Mouse (Mus musculus): ENCODE results near the gene Insc. TPM values are rescaled to one million over a fixed set of nuclear protein-coding genes. Genes with fewer than 3 reads are reported as not detected.
A peak's percentile ranks its signal among the peaks of the same experiment; 100 is the strongest.
"Not testable (repeated sequence)": the region's sequence is repeated elsewhere in the genome, so short reads cannot be mapped to it uniquely, and the experiment has no call there.

Insc gene
- 1.5 and 9.2 TPM in 2 replicates for polyA plus RNA-seq (2011; ENCODE audit: insufficient read length, low read depth, missing spikeins)

DNA sequence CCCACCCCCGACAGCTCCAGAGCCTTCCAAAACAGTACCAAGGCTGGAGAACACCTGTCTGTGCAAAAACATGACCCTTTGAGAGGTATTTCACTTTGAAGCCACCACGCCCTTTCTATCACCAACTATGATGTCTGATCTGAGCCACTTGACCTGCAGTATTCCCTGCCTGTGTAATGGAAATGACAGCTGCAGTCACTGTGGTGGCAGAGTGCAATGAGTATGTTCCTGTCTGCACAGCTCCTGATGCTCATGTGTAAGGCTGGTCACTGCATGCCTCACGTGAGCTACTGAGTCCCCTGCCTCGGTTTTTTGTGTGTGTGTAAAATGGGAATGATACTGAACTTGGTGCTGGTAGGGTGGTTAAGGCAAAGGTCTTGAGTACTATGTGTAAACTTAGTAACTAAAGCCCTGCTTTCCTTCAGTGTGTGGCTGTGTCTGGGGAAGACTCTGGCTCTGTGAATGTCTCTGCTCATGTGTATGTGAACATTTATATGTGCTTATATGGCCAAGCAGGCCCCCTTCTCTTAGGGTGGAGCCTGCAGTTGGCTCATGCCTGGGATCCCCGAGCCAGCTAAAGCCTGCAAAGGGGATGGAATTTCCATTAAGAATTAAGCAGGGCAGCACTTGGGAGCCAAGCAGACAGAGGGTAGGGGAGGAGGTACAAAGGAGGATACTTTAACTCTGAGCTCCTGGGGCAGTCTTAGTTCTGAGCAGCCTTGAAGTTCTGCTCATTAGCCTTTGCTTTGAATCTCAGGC is at the start of gene Insc:
Gene Insc (plus strand): TSS at position 673 of the 759 bp plus-strand sequence.
- Histone ChIP-seq H3K4me3 (ENCODE audit: insufficient read depth, low read length) (no peak within 1 kb of the TSS), H3K27ac (ENCODE audit: insufficient read depth, low read length) (no peak within 1 kb of the TSS; the same call in 1 of the 2 replicates), H3K4me1 (ENCODE audit: control insufficient read depth, insufficient read depth, low read length) (peaks cover 6% of the 10 kb centered on the region)
- TF ChIP-seq CTCF (IDR thresholded peaks at IDR 0.05; ENCODE audit: borderline replicate concordance, insufficient read depth, low read length): no peak
- TF ChIP-seq POLR2A (IDR thresholded peaks at IDR 0.05; ENCODE audit: low read depth, low read length): no peak

DNA sequence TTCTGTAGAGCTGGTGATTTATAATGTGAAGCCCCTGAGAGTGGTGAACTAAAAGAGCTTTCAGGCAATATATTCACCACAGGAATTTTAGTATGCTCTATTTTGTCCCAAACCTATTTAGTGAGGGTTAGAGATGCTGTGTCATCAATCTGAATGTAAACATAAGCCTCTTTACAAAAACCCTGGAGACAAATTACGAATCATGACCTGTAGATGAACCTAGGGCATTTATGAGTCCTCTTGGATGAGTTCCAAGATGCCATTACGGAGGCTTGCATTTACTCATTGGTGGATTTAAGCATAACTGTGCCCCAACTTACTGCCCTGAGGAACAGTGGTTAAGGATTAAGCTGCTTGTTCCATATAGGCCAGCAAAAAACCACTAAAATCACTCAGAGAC is 42.6 kb upstream of the Insc start:
- no peak overlapping the region for H3K27ac ChIP-seq (ENCODE audit: insufficient read depth, low read length)
- TF ChIP-seq CTCF (IDR thresholded peaks at IDR 0.05; ENCODE audit: borderline replicate concordance, insufficient read depth, low read length) (no peak), POLR2A (IDR thresholded peaks at IDR 0.05; ENCODE audit: low read depth, low read length) (no peak)
- no peak overlapping the region for H3K4me3 ChIP-seq (ENCODE audit: insufficient read depth, low read length)

DNA sequence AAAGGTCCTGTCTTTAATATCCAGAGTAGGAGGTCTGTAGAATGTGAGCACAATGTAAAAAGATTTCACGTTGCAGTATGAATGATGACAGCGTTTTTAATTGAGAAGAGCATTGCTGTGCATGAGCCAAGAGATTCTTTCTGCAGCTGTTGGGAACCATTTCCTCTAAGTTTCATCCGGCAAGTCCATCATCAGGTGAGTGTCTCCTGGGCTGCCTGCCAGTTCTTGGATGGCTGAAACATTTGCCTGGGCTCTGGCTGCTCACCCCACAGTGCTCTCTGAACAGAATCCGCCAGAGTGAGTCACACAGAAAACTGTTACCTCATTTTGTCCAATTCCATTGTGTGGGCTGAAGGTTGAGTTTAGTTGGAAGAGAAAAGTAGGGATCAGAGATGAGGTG is 36.8 kb upstream of the Insc start:
- TF ChIP-seq POLR2A (IDR thresholded peaks at IDR 0.05; ENCODE audit: low read depth, low read length): no peak
- TF ChIP-seq CTCF (IDR thresholded peaks at IDR 0.05; ENCODE audit: borderline replicate concordance, insufficient read depth, low read length): no peak
- H3K27ac ChIP-seq (ENCODE audit: insufficient read depth, low read length): no peak overlapping the region
- no peak overlapping the region for H3K4me3 ChIP-seq (ENCODE audit: insufficient read depth, low read length)
- H3K4me1 ChIP-seq (ENCODE audit: control insufficient read depth, insufficient read depth, low read length): peaks cover 2% of the 10 kb centered on the region

More for the DNA sequence above, 42.6 kb upstream of the Insc start:
- no peaks in the 10 kb centered on the region for H3K4me1 ChIP-seq (ENCODE audit: control insufficient read depth, insufficient read depth, low read length)

DNA sequence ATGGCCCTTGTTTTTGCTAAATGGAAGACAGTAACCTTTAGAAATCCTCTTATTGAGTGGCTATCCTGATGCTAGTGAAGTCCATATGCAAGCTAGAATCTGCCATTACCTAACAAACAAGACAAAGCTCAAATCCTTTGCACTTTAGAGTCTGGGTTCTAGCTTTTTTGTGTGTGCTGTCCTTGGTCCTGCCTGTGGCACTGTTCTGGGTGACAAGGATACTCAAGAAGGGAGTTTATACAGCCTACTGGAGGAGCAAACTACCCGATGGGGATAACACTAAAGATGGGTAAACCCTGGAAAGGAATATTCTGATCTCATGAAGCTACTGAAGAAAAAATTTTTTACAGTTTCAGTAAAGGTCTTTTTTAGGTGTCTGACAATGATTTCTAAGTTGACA is 36.1 kb upstream of the Insc start:
- Histone ChIP-seq H3K27ac (ENCODE audit: insufficient read depth, low read length) (no peak overlapping the region), H3K4me3 (ENCODE audit: insufficient read depth, low read length) (no peak overlapping the region), H3K4me1 (ENCODE audit: control insufficient read depth, insufficient read depth, low read length) (peaks cover 2% of the 10 kb centered on the region)
- TF ChIP-seq POLR2A (IDR thresholded peaks at IDR 0.05; ENCODE audit: low read depth, low read length): no peak
- no peak for TF ChIP-seq CTCF (IDR thresholded peaks at IDR 0.05; ENCODE audit: borderline replicate concordance, insufficient read depth, low read length)

DNA sequence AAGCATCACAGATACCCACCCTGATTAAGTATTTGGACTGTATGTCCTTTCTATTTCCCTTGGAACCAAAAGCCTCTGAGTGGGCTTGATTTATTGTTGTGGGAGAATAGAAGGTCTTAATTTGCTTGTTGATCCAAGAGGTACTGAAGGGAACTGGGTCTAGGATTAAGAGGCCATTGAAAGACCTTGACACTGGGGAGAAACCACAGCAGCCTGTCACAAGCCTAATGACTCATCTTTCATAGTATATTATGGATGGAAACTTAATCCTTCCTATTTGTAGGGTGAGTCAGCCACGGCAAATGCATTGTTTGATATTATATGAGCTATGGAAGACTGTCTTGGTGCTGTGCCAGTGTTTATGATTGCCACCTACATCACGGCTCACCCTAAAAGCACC is 33.1 kb upstream of the Insc start:
- Histone ChIP-seq H3K27ac (ENCODE audit: insufficient read depth, low read length) (no peak overlapping the region; the same call in 1 of the 2 replicates), H3K4me1 (ENCODE audit: control insufficient read depth, insufficient read depth, low read length) (peaks cover 2% of the 10 kb centered on the region), H3K4me3 (ENCODE audit: insufficient read depth, low read length) (no peak overlapping the region)
- TF ChIP-seq POLR2A (IDR thresholded peaks at IDR 0.05; ENCODE audit: low read depth, low read length) (no peak), CTCF (IDR thresholded peaks at IDR 0.05; ENCODE audit: borderline replicate concordance, insufficient read depth, low read length) (no peak)

DNA sequence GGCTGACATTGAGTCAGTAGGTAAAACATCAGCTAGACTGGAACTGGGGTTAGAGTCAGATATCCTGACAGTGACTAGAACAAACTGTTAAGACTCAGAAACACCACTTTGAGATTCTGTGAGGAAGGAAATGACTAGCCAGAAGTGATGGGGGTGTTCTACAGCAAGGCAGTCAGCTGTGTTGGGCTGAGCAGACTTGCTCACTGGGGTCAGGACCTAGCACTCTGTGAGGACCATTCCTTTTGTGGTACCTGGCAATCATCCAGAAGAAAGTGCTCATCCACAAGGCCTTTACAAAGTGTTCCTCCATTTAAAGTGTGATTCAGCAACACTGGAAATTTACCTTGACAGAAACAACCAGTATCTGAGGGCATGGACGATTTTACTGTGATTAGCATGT is 31.0 kb upstream of the Insc start:
- no peak overlapping the region for H3K27ac ChIP-seq (ENCODE audit: insufficient read depth, low read length)
- TF ChIP-seq POLR2A (IDR thresholded peaks at IDR 0.05; ENCODE audit: low read depth, low read length) (no peak), CTCF (IDR thresholded peaks at IDR 0.05; ENCODE audit: borderline replicate concordance, insufficient read depth, low read length) (no peak)
- no peak overlapping the region for H3K4me3 ChIP-seq (ENCODE audit: insufficient read depth, low read length)
- no peaks in the 10 kb centered on the region; the same call in 1 of the 2 replicates for H3K4me1 ChIP-seq (ENCODE audit: control insufficient read depth, insufficient read depth, low read length)

DNA sequence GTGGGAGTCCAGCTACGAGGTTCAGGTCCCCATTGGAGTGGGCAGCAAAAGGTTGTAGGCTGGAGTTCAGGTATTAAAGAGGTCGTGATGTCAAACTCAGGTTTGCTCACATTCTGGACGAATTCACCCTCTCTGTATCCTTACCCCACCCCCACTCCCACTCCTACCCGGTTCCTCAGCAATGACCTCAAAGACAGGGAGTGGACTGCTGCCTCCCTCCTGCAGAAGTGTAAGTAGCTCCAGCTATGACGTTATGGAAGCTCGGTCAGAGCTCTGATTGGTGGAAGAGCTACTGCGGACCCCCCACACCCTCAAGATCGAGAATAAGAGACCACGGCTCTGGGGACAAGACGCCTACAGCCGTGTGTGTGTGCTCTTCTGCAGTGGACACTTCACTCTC is 25.2 kb upstream of the Insc start, which contains the start of gene Calcb:
Gene Calcb (plus strand): TSS at position 344 of the 400 bp plus-strand sequence.
- no peak within 1 kb of the TSS for H3K4me3 ChIP-seq (ENCODE audit: insufficient read depth, low read length)

DNA sequence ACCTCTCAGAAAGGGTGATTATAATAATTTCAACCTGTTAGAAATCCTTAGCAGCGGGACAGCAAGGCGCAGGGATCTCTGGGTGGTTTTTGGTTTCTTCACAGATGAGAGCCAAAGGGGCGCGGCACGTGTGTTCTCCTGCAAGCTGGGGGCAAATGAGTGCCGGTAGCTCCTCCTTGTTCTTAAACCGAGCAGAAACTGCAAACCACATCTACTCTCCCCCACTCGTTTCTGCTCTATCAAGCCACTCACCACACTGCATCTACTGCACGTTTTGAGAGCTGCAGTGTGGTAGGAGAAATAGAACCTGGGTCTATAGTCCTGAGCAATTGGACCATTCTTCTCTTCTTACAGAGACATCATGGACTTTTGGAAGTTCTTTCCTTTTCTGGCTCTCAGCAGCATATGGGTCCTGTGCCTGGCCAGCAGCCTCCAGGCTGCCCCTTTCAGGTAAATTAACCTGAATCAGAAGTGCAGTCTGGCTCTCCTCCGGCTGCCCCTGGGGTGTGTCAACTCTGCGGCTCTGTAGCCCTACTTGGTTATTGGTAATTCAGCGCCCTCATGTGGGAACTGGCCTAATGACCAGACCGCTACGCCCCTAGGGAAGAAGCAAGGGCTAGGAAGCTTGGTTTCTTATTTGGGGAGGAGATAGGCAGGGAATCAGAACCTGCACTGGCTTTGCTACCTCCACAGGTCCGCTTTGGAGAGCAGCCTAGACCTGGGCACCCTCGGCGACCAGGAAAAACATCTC is 23.9 kb upstream of the Insc start:
- H3K4me1 ChIP-seq (ENCODE audit: control insufficient read depth, insufficient read depth, low read length): no peaks in the 10 kb centered on the region
- H3K27ac ChIP-seq (ENCODE audit: insufficient read depth, low read length): no peak overlapping the region
- TF ChIP-seq POLR2A (IDR thresholded peaks at IDR 0.05; ENCODE audit: low read depth, low read length) (no peak), CTCF (IDR thresholded peaks at IDR 0.05; ENCODE audit: borderline replicate concordance, insufficient read depth, low read length) (peak; percentile 41; the same call in 1 of the 2 replicates)
- H3K4me3 ChIP-seq (ENCODE audit: insufficient read depth, low read length): no peak overlapping the region

More for the DNA sequence above, 25.2 kb upstream of the Insc start, which contains the start of gene Calcb:
- TF ChIP-seq POLR2A (IDR thresholded peaks at IDR 0.05; ENCODE audit: low read depth, low read length): no peak
- no peak for TF ChIP-seq CTCF (IDR thresholded peaks at IDR 0.05; ENCODE audit: borderline replicate concordance, insufficient read depth, low read length)
- Histone ChIP-seq H3K27ac (ENCODE audit: insufficient read depth, low read length) (no peak within 1 kb of the TSS), H3K4me1 (ENCODE audit: control insufficient read depth, insufficient read depth, low read length) (no peaks in the 10 kb centered on the region)

DNA sequence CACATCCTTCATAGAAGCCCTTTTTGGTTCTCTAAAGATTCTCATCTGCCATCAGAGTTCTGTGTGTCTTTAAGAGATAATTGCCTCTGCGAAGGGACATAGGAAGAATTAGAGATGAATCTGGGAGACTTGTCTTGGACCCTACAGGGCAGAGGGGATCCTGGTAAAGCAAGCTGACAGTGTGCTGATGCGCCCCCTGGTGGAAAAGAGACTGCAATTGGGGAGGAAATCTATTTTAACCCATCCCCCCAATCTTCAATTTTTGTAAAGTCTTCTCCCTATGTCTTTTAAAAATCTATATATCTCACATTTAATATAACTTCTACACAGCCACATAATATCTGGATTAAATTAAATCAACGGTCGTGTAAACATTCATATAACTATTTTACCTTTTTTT is 13.8 kb upstream of the Insc start:
- H3K27ac ChIP-seq (ENCODE audit: insufficient read depth, low read length); H3K4me1 ChIP-seq (ENCODE audit: control insufficient read depth, insufficient read depth, low read length); H3K4me3 ChIP-seq (ENCODE audit: insufficient read depth, low read length): not testable (repeated sequence)

DNA sequence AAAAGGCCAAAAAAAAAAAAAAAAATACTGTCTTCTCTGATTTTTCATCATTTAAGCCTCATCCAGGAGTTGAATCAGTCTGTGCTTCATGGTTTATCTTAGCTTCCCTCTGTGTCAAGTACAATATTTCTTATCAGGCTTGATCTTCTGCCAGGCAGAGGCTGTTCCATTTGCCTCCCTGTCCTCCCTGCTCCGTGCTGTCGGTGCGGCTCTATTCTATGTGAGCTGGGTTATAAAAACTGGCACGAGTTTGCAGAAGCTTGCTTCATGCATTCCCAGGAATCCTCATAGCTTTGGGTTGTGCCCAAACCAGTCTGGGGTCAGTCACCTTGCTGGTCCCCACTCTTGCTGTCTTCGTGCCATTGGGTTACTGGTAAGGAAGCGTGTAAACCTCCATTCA is 12.3 kb upstream of the Insc start:
- no peak for TF ChIP-seq CTCF (IDR thresholded peaks at IDR 0.05; ENCODE audit: borderline replicate concordance, insufficient read depth, low read length)
- TF ChIP-seq POLR2A (IDR thresholded peaks at IDR 0.05; ENCODE audit: low read depth, low read length): no peak
- Histone ChIP-seq H3K4me3 (ENCODE audit: insufficient read depth, low read length) (no peak overlapping the region), H3K27ac (ENCODE audit: insufficient read depth, low read length) (no peak overlapping the region), H3K4me1 (ENCODE audit: control insufficient read depth, insufficient read depth, low read length) (peaks cover 3% of the 10 kb centered on the region; the same call in 1 of the 2 replicates)

Data from embryonic fibroblast, embryonic 13.5 days (primary cell).